Mouse (Mus musculus): ENCODE data around the gene D930048N14Rik. TPM values are rescaled to one million over a fixed set of nuclear protein-coding genes. Genes with fewer than 3 reads are reported as not detected.
"Not testable (repeated sequence)": the region's sequence is repeated elsewhere in the genome, so short reads cannot be mapped to it uniquely, and the experiment has no call there.

The D930048N14Rik gene
- polyA plus RNA-seq, 1 experiment from 2014 or later = 0.46 TPM

DNA sequence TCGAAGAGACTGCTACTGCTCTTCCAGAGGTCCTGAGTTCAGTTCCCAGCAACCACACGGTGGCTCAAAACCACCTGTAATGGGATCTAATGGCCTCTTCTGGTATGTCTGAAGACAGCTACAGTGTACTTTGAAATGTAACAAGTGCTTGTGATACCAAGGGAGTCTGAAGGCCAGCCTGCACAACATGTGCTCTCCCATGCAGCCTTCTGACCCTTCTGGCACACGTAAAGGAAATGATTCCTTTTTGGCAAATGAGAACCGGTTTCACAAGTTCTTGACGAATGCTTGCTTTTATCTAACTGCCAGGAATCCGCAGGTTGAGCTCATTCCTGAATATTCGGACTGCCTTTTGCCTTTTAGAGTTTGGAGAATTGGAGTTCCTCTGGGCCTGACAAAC lies 35.6 kb upstream of the D930048N14Rik start:
- H3K27me3 ChIP-seq (ENCODE audit: control insufficient read depth, insufficient read depth, low read depth, low read length) = no peaks in the 10 kb centered on the region
- peak overlapping the region; percentile 84 for H3K27ac ChIP-seq (ENCODE audit: low read length)
- H3K9ac ChIP-seq (ENCODE audit: low read depth, low read length) = peak overlapping the region; percentile 73
- peak overlapping the region; percentile 58 for H3K4me3 ChIP-seq (ENCODE audit: low read depth, low read length)
- H3K9me3 ChIP-seq (replicated peaks; ENCODE audit: control insufficient read depth, low read length) = no peaks in the 10 kb centered on the region
- peaks cover 20% of the 10 kb centered on the region for H3K4me1 ChIP-seq (ENCODE audit: control insufficient read depth, low read depth, low read length)
- WGBS (ENCODE audit: insufficient replicate concordance) = 25% methylated on average over 7 of the region's 7 CpGs
- H3K36me3 ChIP-seq (ENCODE audit: control insufficient read depth, insufficient read depth) = no peaks in the 10 kb centered on the region
- ATAC-seq (ENCODE audit: low read depth) = no peak
- peak overlapping the region; percentile 73 for H3K4me2 ChIP-seq (ENCODE audit: low read depth, low read length)

DNA sequence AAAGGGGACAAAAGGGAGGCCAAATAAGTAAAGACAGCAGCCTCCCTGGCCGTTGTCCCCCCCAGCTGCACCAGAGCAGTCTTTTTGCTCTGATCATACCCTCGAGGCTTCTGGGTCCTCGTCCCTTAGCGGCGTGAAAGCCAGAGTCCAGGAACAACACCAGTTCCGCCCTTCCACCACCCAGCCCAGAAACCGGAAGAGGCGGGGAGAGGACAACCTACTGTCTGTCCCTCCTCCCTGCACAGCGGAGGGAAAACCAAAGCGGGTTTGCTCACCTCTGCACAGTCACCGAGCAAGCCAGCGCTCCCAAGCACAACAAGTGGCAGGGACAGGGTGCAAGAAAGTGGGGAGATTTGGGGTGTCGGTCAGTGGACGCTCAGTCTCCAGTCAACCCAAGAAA lies 35.2 kb upstream of the D930048N14Rik start:
- H3K36me3 ChIP-seq (ENCODE audit: control insufficient read depth, insufficient read depth) = no peaks in the 10 kb centered on the region
- peak overlapping the region; percentile 73 for H3K4me2 ChIP-seq (ENCODE audit: low read depth, low read length)
- H3K27me3 ChIP-seq (ENCODE audit: control insufficient read depth, insufficient read depth, low read depth, low read length) = no peaks in the 10 kb centered on the region
- H3K27ac ChIP-seq (ENCODE audit: low read length) = peak overlapping the region; percentile 84
- under 1% methylated on average over 14 of the region's 14 CpGs for WGBS (ENCODE audit: insufficient replicate concordance)
- ATAC-seq (ENCODE audit: low read depth) = peak; percentile 83
- H3K9ac ChIP-seq (ENCODE audit: low read depth, low read length) = peak overlapping the region; percentile 73
- peak overlapping the region; percentile 58 for H3K4me3 ChIP-seq (ENCODE audit: low read depth, low read length)
- peaks cover 24% of the 10 kb centered on the region for H3K4me1 ChIP-seq (ENCODE audit: control insufficient read depth, low read depth, low read length)
- no peaks in the 10 kb centered on the region for H3K9me3 ChIP-seq (replicated peaks; ENCODE audit: control insufficient read depth, low read length)

DNA sequence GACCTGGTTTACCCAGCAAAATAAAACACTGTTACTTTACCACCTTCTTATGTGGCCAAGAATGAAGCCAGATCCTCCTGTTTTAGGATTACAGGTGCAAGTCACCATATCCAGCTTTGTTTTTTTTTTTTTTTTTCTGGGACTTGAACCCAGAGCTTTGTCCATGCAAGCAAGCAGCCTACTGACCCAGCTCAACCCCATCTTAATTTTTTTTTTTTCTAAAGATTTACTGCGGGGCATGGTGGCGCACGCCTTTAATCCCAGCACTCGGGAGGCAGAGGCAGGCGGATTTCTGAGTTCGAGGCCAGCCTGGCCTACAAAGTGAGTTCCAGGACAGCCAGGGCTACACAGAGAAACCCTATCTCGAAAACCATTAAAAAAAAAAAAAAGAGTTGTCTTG lies 34.6 kb upstream of the D930048N14Rik start:
- not testable (repeated sequence) for ATAC-seq (ENCODE audit: low read depth); H3K9me3 ChIP-seq (replicated peaks; ENCODE audit: control insufficient read depth, low read length); H3K36me3 ChIP-seq (ENCODE audit: control insufficient read depth, insufficient read depth); H3K27me3 ChIP-seq (ENCODE audit: control insufficient read depth, insufficient read depth, low read depth, low read length)
- H3K4me3 ChIP-seq (ENCODE audit: low read depth, low read length) = peak overlapping the region; percentile 58
- peak overlapping the region; percentile 84 for H3K27ac ChIP-seq (ENCODE audit: low read length)
- H3K4me2 ChIP-seq (ENCODE audit: low read depth, low read length) = peak overlapping the region; percentile 73
- peak overlapping the region; percentile 73 for H3K9ac ChIP-seq (ENCODE audit: low read depth, low read length)
- 85% methylated on average over 7 of the region's 7 CpGs for WGBS (ENCODE audit: insufficient replicate concordance)
- H3K4me1 ChIP-seq (ENCODE audit: control insufficient read depth, low read depth, low read length) = peaks cover 27% of the 10 kb centered on the region

DNA sequence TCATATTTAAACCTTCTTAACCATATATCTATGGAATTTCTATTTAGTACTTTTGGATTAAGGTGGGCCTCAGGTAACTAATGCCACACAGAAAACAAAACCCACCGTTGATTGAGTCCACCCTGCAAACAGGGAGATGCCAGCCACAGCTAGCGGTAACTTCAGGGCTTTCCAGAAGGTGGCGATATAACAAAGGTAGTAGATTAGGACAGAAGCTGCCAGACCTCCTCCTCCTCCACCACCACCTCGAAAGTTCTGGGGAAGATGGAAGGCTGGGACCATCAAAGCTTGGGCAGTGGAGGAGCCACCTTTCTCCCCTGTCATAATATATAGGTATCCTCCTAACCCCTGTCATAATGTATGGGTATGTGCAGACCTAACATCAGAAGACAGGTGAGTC lies 33.1 kb upstream of the D930048N14Rik start:
- H3K27ac ChIP-seq (ENCODE audit: low read length) = no peak overlapping the region
- H3K27me3 ChIP-seq (ENCODE audit: control insufficient read depth, insufficient read depth, low read depth, low read length) = no peaks in the 10 kb centered on the region
- WGBS (ENCODE audit: insufficient replicate concordance) = 4% methylated on average over 4 of the region's 4 CpGs
- peaks cover 29% of the 10 kb centered on the region for H3K4me1 ChIP-seq (ENCODE audit: control insufficient read depth, low read depth, low read length)
- no peaks in the 10 kb centered on the region for H3K9me3 ChIP-seq (replicated peaks; ENCODE audit: control insufficient read depth, low read length)
- H3K9ac ChIP-seq (ENCODE audit: low read depth, low read length) = no peak overlapping the region
- ATAC-seq (ENCODE audit: low read depth) = no peak
- no peak overlapping the region for H3K4me2 ChIP-seq (ENCODE audit: low read depth, low read length)
- H3K4me3 ChIP-seq (ENCODE audit: low read depth, low read length) = no peak overlapping the region
- H3K36me3 ChIP-seq (ENCODE audit: control insufficient read depth, insufficient read depth) = peaks cover 3% of the 10 kb centered on the region

DNA sequence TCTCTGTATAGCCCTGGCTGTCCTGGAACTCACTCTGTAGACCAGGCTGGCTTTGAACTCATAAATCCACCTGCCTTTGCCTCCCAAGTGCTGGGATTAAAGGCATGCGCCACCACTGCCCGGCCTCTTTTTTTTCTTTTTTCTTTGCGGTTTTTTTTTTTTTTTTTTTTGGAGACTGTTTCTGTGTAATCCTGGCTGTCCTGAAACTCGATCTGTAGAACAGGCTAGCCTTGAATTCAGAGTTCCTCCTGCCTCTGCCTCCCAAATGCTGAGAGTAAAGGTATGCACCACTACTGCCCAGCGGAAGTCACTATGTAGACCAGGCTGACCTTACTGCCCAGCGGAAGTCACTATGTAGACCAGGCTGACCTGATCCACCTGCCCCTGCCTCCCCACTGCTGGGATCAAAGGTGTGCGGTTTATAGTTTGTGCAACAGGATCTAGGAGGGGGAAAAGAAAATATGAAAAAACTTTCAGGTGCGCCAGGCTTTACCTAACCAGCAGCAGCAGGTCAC lies 31.8 kb upstream of the D930048N14Rik start:
- no peaks in the 10 kb centered on the region for H3K9me3 ChIP-seq (replicated peaks; ENCODE audit: control insufficient read depth, low read length)
- H3K36me3 ChIP-seq (ENCODE audit: control insufficient read depth, insufficient read depth) = peaks cover 9% of the 10 kb centered on the region
- no peak for ATAC-seq (ENCODE audit: low read depth)
- 37% methylated on average over 8 of the region's 8 CpGs for WGBS (ENCODE audit: insufficient replicate concordance)
- peak overlapping the region; percentile 79 for H3K4me3 ChIP-seq (ENCODE audit: low read depth, low read length)
- H3K27me3 ChIP-seq (ENCODE audit: control insufficient read depth, insufficient read depth, low read depth, low read length) = no peaks in the 10 kb centered on the region
- peak overlapping the region; percentile 84 for H3K4me2 ChIP-seq (ENCODE audit: low read depth, low read length)
- peak overlapping the region; percentile 33; the same call in 1 of the 2 replicates for H3K9ac ChIP-seq (ENCODE audit: low read depth, low read length)
- peak overlapping the region; percentile 41; the same call in 1 of the 2 replicates for H3K27ac ChIP-seq (ENCODE audit: low read length)
- peaks cover 29% of the 10 kb centered on the region for H3K4me1 ChIP-seq (ENCODE audit: control insufficient read depth, low read depth, low read length)

DNA sequence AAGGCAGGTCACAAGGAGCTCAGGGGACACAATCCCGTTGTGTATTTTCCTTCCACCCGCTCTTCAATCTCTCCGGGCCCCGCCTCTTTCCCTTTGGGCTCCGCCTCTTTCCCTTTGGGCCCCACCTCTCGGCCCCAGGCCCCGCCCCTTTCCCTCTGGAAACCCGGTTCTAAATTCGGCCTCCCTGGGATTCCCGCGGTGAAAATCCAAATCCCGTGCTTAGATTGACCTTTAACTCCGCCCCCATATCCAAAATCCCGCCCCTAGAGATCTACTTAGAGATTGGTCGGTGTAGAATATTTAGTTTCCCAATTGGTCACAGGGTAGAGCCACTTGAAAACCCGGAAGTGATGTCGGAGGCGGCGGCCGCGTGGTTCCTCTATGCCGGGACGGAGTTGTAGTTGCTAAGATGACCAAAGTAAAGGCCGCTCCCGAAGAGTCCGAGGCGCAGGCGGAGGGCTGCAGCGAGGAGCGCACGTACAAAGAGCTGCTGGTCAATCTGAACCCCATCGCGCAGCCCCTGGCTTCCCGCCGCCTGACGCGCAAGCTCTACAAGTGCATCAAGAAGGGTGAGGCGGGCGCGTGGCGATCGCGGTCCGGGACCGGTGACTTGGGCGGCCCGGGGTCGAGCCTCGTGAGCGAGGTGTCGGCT lies 31.2 kb upstream of the D930048N14Rik start, which contains the start of gene Nhp2:
Nhp2 (plus strand) TSS at position 327 of the 652 bp plus-strand sequence.
- Histone ChIP-seq H3K4me1 (ENCODE audit: control insufficient read depth, low read depth, low read length) (peaks cover 29% of the 10 kb centered on the region), H3K27me3 (ENCODE audit: control insufficient read depth, insufficient read depth, low read depth, low read length) (no peaks in the 10 kb centered on the region), H3K36me3 (ENCODE audit: control insufficient read depth, insufficient read depth) (peaks cover 12% of the 10 kb centered on the region), H3K9ac (ENCODE audit: low read depth, low read length) (peak within 1 kb of the TSS; percentile 66), H3K4me3 (ENCODE audit: low read depth, low read length) (peak within 1 kb of the TSS; percentile 79), H3K4me2 (ENCODE audit: low read depth, low read length) (peak within 1 kb of the TSS; percentile 84), H3K9me3 (replicated peaks; ENCODE audit: control insufficient read depth, low read length) (no peaks in the 10 kb centered on the region), H3K27ac (ENCODE audit: low read length) (peak within 1 kb of the TSS; percentile 41; the same call in 1 of the 2 replicates)
- WGBS (ENCODE audit: insufficient replicate concordance) = under 1% methylated on average over 51 of the region's 51 CpGs
- peak; percentile 84 for ATAC-seq (ENCODE audit: low read depth)

DNA sequence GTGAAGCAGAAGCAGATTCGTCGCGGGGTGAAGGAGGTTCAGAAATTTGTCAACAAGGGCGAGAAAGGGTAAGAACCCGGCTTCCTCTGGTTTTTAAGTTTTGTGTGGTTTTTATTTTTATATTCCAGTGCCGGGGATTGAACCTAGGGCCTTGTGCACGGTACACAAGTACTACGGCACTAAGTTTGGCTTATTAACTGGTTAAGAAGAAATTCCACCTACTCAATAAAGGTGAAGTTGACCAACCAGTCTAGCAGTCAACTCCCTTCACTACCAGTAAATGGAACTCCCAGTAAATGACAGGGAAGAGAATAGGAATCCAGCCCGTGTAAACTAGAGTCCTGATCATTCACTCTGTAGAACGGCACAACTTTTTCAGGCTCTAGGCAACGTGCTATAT lies 30.7 kb upstream of the D930048N14Rik start:
- peaks cover 12% of the 10 kb centered on the region for H3K36me3 ChIP-seq (ENCODE audit: control insufficient read depth, insufficient read depth)
- H3K4me2 ChIP-seq (ENCODE audit: low read depth, low read length) = peak overlapping the region; percentile 84
- no peaks in the 10 kb centered on the region for H3K9me3 ChIP-seq (replicated peaks; ENCODE audit: control insufficient read depth, low read length)
- ATAC-seq (ENCODE audit: low read depth) = no peak
- WGBS (ENCODE audit: insufficient replicate concordance) = 1% methylated on average over 11 of the region's 11 CpGs
- H3K9ac ChIP-seq (ENCODE audit: low read depth, low read length) = peak overlapping the region; percentile 66
- no peak overlapping the region; the same call in 1 of the 2 replicates for H3K27ac ChIP-seq (ENCODE audit: low read length)
- H3K4me1 ChIP-seq (ENCODE audit: control insufficient read depth, low read depth, low read length) = peaks cover 23% of the 10 kb centered on the region
- H3K27me3 ChIP-seq (ENCODE audit: control insufficient read depth, insufficient read depth, low read depth, low read length) = no peaks in the 10 kb centered on the region
- H3K4me3 ChIP-seq (ENCODE audit: low read depth, low read length) = peak overlapping the region; percentile 79

DNA sequence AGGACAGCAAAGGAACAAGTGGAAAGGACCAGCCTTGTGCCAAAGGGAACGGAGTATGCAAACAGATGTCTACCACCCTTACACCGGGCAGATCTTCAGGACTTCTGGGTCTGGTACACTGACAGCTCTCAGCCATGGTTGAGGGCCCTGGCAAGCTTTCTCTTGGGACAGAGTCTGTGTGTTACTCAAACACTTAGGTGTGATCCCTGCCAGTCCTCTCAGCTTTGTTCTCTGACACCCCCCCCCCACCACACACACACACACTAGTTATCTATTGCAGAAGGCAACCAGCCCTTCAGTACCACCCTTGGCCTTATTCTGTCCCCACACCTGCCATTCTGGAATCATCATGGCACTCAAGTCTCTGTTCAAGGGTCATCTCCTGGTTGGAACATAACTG lies 29.0 kb upstream of the D930048N14Rik start:
- peaks cover 14% of the 10 kb centered on the region for H3K4me1 ChIP-seq (ENCODE audit: control insufficient read depth, low read depth, low read length)
- H3K36me3 ChIP-seq (ENCODE audit: control insufficient read depth, insufficient read depth) = peaks cover 15% of the 10 kb centered on the region

DNA sequence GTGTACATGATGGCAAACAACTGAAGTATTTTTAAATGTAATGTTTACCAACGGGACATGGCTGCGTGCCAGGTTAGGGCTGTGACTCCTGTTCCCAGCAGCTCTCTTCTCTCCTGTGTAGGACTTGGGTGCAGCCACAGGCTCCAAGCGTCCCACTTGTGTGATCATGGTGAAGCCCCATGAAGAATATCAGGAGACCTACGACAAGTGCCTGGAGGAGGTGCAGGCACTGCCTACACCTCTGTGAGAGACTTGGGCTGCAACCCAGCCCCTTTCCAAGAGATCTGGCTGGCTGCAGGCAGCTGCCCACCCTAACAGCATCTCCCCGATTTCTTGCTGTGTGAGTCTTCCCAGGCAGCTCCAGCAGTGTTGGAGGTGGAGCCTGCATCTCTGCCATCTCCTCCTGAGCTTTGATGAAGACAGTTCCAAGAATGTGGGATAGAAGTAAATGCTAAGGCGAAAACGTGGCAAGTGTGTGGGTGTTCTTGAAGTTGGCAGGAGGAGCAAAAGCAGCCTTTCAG lies 27.7 kb upstream of the D930048N14Rik start:
- Histone ChIP-seq H3K27me3 (ENCODE audit: control insufficient read depth, insufficient read depth, low read depth, low read length) (no peaks in the 10 kb centered on the region), H3K9ac (ENCODE audit: low read depth, low read length) (no peak overlapping the region), H3K27ac (ENCODE audit: low read length) (no peak overlapping the region), H3K4me2 (ENCODE audit: low read depth, low read length) (no peak overlapping the region), H3K4me1 (ENCODE audit: control insufficient read depth, low read depth, low read length) (peaks cover 12% of the 10 kb centered on the region), H3K36me3 (ENCODE audit: control insufficient read depth, insufficient read depth) (peaks cover 23% of the 10 kb centered on the region), H3K4me3 (ENCODE audit: low read depth, low read length) (no peak overlapping the region), H3K9me3 (replicated peaks; ENCODE audit: control insufficient read depth, low read length) (no peaks in the 10 kb centered on the region)
- 81% methylated on average over 7 of the region's 7 CpGs for WGBS (ENCODE audit: insufficient replicate concordance)
- ATAC-seq (ENCODE audit: low read depth) = no peak

More for the DNA sequence above, 29.0 kb upstream of the D930048N14Rik start:
- Histone ChIP-seq H3K9ac (ENCODE audit: low read depth, low read length) (no peak overlapping the region), H3K4me2 (ENCODE audit: low read depth, low read length) (no peak overlapping the region), H3K27ac (ENCODE audit: low read length) (no peak overlapping the region), H3K27me3 (ENCODE audit: control insufficient read depth, insufficient read depth, low read depth, low read length) (no peaks in the 10 kb centered on the region), H3K4me3 (ENCODE audit: low read depth, low read length) (no peak overlapping the region), H3K9me3 (replicated peaks; ENCODE audit: control insufficient read depth, low read length) (no peaks in the 10 kb centered on the region)
- ATAC-seq (ENCODE audit: low read depth) = no peak
- WGBS (ENCODE audit: insufficient replicate concordance) = 86% methylated on average over 2 of the region's 2 CpGs

Measured in liver, embryonic 16.5 days (tissue).